Mouse (Mus musculus) CH12.LX (cell line): ENCODE measurements around the gene Tgm2.

Experiments
- CHD1 ChIP-seq: IDR thresholded peaks from 2 replicates; pipeline ENCODE4 v1.6.1; 2012; ENCODE audit warnings: low read depth, low read length, improper control_type of control experiment, inconsistent platforms
- CTCF ChIP-seq, 2 experiments: IDR thresholded peaks in 1 of 2; conservative IDR thresholded peaks in 1 of 2; 2 replicates each; pipeline ENCODE4 v1.5.1; 2011 to 2012; ENCODE audit warnings: low read depth in 2 of 2, low read length in 2 of 2, improper control_type of control experiment in 1 of 2, inconsistent platforms in 1 of 2, mild to moderate bottlenecking in 1 of 2, moderate library complexity in 1 of 2
- MEF2A ChIP-seq: IDR thresholded peaks from 2 replicates; pipeline ENCODE4 v1.6.1; 2014; ENCODE audit warnings: low read depth, mild to moderate bottlenecking, inconsistent platforms, low read length, improper control_type of control experiment, borderline replicate concordance
- NELFE ChIP-seq: IDR thresholded peaks from 2 replicates; pipeline ENCODE4 v1.6.1; 2011; ENCODE audit warnings: low read depth, low read length, improper control_type of control experiment
- POLR2A ChIP-seq: IDR thresholded peaks from 2 replicates; pipeline ENCODE4 v1.6.1; 2011; ENCODE audit warnings: low read depth, mild to moderate bottlenecking, improper control_type of control experiment, low read length
- TCF12 ChIP-seq: IDR thresholded peaks from 2 replicates; pipeline ENCODE4 v1.6.1; 2014; ENCODE audit warnings: low read depth, mild to moderate bottlenecking, inconsistent platforms, low read length, improper control_type of control experiment

DNA sequence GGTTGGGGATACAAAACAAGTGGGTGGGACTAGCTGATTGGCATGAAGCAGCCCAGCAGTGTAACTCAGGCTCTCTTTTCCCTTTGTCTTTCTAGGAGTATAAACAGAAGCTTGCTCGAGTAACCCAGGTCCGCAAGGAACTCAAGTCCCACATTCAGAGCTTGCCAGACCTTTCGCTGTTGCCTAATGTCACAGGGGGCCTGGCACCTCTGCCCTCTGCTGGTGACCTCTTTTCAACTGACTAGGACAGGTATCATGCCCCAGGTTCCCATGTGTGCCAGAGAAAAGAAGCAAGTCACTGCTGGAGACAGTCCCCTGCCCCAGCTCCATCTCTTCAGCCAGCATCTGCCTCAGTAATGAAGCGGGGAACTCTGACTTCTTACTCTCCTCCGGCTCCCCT is 71.4 kb downstream of the Tgm2 start:
- TF ChIP-seq TCF12 (no peak), CHD1 (no peak), POLR2A (no peak), CTCF (conservative IDR thresholded peaks at IDR 0.05 in 1 of 2, IDR thresholded peaks at IDR 0.05 in 1 of 2; ENCODE audit: low read depth in 2 of 2, low read length in 2 of 2) (no peak), NELFE (no peak), MEF2A (no peak)
